Mouse (Mus musculus): Measurements from ENCODE around the gene Nckap5l.

The Nckap5l gene

DNA sequence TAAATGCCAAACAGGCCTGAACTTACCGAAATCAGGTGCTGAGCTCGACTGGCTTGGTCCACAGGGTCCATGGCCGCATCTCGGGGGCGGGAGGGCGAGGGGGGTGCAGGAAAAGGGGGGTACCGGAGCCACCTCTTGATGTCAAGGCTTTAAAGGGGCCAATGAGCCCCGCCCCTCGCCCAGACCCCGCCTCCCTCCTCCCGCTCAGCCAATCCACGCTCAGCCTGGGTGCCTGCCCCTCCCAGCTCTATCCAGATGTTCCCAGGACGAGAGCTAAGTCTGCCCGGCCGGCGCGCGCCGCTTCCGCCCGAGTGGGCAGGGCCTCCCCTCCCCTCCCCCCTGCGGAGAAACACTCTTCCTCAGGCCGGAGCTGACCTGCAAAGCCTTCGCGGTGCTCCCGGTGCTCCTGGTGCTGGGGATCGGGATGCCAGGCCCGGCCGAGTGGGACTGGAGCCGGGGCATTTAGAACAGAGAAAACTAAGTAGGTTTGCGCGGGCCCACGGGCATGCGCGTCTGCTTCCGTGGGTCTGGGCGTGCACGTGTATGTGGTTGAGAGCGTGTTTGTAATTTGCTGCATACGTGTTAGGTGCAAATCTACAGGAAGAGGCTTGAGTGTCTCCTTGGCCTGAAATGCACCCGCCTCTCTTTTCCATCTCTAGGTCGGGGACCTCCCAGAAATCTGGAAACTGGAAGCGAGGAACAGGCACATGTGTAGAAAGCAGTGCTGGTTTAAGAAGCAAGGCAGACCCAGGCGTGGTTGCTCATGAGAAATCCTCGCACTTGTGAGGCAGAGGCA is at the start of gene Nckap5l:
Nckap5l (minus strand) TSS at position 143 of the 796 bp plus-strand sequence.
- DNase-seq (ENCODE audit: low spot score in 2 of 2), result peak; percentile 88 to 90

DNA sequence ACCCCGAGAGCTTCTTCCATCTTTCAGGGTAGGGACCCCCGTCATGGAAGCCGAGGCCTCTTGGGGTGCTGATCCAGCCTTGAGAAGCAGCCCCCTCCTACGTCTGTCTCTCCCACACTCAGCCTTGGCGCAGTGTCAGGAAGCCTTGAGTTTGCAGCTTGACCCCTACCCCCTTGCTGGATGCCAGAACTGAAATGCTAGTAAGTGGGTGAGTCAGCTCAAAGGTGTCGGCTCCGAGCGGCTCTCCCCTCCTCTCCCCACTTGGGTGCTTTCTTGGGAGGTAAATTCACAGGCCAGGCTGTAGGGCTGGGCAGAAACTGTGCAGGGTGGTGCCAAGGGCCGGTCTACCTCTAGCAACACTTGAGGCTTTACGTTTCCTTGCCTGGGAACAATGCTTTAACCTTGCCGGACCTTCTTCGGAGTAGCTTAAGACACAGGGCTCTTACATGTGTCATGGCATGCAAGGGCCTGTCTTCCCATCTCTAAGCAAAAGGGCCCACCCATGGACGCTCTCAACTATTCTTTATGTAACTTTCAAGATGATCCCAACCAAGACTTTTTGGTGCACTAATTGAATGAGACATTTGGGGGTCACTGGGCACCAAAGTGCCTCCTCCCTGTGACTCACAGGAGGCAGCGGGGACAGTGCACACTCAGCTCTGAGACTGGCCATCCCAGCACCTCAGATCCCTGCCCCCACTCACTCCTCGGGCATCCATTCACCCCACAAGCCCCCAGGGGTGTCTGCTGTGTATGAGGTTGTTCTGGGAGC is 48.0 kb upstream of the Nckap5l start:
- no peak for DNase-seq (ENCODE audit: low spot score in 2 of 2)

DNA sequence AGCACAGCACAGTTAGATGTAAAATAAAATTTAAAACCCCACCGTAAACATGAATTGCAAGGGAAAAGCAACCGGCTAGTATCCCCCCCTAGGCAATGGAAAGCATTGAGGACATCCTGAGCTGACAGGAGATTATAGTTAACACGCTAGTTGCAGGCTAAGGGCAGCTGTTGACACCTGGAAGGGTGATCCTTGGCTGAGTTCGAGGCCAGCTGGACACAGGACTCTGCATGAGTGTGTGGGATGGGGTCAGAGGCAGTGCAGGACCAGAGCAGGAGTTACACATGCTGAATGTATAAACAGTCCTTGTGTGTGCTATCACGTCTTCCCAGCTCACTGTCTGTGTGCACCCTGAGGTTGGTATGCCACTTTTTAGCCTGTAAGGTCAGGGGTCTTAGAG is 45.7 kb upstream of the Nckap5l start:
- no peak for DNase-seq (ENCODE audit: low spot score in 2 of 2)

DNA sequence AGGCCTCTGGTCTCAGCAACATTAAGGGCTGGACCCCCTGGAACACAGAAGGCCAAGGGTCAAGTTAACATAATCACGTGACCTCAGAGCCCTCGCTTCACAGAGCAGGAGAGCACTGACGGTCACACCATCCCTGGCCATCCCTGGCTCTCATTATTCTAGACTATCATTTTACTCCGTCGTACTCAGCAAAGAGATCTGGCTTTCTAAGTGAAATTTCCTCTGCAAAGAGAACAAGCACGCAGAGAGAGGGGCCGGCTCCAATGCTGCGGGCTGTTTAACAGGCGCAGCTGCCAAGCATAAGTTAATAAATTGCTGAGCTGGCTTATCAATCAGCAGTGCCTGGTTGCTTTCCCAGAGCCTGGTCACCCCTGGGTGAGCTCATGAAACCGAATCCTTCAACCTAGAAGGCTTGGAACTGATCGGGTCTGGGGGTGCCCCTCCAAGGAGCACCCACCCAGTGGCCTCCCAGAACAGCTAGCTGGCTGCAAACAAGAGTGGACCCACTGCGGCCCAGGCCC is 44.8 kb upstream of the Nckap5l start:
- no peak for DNase-seq (ENCODE audit: low spot score in 2 of 2)

DNA sequence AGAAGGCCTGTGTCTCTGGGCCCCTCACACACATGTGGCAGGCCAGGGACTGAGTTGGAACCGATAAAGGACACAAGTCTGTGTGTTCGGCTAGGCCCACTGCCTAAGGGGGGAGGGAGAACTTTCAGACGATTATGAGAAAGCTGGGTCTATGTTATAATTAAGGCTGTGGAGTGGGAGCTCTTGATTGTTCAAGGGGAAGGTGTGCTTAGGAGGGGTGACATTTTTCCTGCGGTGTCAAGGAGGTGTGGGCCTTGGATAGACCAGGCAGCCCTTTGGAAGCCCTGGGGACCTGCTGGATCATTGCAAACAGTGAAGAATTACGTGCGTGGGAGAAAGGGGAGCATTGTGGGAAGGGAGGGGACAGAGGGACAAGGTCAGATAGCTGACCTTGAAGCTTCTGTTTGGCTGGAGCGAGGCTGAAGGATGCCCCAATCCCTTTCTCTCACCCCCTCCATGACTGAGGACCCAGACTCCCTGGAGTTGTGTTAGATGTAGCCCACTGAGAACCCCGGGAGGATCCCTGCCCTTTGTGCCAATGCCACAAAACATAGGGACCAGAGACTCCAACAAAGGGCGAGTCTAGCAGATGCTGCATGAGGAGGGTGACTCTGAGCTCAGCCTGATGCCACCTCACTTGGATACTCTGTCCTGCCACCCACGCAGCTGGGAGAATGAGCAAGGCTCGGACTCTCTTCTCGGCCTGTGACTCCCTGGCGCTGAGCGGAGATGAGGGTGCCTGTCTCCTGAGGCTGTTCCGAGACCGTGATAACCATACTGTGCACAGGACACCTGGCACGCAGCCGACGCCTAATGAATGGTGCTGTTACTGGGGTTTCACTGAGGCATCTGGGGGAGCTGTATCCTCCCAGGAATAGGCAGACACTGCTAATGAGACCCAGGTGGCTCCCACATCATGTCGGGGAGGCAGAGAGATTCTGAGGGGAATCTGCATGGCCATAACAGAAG is 44.0 kb upstream of the Nckap5l start:
- DNase-seq (ENCODE audit: low spot score in 2 of 2), result peak; percentile 33 to 44

DNA sequence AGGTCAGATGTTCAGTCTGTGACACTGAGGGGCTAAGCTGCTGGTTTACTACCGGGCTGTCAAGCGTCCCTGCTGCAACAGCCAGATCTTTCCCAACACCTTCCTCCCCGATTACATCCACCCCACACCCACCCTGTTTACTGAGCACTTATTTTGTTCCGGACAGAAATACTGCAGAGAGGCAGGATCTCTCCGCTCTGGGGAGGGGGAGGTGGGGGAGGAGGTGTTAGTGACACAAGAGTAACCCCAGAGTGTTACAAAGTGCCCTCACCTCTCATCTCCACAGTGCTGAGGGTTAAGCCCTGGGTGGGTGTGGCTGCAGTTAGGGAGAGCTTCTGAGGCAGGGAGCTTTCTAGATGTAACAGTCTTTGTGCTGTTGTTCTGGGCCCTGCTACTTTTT is 42.8 kb upstream of the Nckap5l start:
- no peak for DNase-seq (ENCODE audit: low spot score in 2 of 2)

DNA sequence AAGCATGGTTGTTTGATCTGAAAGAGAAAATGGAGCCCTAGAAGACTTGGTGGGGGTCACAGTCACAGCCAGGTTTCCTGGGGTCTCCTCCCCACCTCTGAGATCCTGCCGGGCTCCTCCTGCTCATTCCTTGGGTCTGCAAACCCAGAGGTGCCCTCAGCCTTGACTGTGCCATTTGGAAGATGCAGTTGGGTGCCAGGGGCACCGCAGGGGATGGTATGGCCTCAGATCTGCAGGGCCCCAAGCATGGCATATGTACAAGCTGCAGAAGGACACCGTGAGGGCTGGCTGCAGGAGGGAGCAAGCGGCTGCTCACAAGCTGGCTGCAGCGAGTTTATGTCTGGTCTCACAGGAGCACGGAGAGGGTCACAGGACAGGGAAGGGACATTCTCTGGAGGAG is 42.2 kb upstream of the Nckap5l start:
- DNase-seq (ENCODE audit: low spot score in 2 of 2), result no peak

DNA sequence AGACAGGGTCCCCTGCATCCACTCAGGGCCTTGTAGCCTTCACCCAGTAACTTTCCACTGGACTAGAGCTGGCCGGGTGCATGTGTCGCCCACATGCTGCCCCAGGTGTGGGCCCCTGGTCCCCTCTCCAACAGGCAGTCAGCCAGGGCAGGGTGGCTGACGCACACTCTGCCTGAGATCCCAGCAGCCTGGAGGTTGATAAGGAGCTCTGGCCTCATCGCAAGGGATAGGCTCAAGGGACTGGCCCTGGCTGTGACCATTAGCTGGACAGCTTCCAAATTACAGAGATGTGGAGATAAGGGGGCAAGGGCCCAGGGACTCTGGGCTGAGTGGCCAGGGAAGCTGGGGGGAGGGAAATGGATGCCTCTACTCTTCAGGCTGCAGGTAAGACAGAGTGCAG is 41.2 kb upstream of the Nckap5l start:
- no peak for DNase-seq (ENCODE audit: low spot score in 2 of 2)

DNA sequence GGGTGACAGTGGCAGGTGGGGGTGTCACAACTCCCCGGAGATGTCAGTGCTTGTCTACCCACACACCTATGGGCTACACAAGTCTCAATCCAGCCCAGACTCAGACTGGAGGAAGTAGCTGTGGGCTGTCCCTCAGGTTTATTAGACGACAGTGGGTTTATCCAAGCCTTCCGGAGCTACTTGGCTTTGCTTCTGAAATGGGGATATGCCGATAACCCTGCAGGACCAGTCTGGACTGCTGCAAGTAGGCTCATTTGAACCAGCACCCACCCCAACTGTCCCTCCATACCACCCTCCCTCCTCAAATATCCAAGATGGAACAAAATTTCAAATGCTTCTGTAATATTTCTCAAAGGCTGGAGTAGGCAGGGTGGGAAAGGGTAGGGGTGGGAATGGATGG is 40.8 kb upstream of the Nckap5l start:
- DNase-seq (ENCODE audit: low spot score in 2 of 2), result no peak

DNA sequence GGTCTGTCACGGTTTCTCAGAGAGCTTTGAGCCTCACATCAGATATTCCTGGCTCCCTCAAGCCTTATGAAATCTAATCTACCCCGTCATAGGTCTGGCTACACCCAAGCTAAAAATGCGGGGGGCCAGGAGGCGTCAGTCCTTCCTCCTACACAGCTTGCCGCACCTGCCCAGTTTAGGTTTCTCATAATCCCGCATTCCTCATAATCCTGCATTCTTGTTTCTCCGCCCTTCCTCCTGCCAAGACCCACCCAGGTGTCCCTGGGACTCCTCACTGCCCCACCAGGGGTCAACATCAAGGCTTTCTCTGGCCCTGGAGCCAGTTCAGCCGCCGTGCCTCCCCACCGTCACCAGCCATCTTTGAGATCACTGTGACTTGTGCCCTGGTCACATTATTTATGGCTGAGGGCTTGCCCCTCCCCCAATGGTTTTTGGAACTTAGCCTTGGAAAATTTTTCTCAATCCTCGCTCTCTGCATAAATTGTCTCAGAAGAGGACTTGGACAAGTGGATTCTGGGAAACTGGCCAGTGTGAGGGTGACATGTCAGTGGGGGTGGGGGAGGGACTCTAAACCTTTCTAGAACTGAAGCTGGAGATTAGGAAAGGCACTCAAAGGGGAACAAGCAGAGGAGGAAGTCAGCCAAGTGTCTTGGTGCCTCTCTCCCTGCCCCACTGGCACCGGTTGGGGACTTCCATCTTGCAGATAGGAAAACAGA is 40.1 kb upstream of the Nckap5l start:
- DNase-seq (ENCODE audit: low spot score in 2 of 2), result peak; percentile 44 to 45

DNA sequence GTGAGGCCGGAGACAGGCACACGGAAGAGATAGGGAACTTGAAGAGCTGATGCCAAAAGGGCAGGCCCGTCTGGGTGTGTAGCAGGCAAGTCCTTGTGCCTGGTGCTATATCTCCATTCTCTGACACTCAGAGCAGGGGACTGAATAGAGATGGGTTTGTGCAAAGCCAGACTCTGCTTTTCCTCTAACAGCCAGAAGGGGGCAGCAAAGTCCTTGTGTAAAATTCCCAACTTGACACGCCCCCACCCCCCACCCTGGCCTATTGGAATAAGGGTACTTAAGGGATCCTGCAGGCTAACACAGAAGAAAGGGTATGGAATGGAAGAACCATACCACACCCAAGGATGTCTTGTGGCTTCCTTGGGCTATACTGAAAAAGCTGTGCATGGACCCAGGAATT is 39.5 kb upstream of the Nckap5l start:
- peak in 1 of 2 experiments; percentile 48 for DNase-seq (ENCODE audit: low spot score in 2 of 2)

DNA sequence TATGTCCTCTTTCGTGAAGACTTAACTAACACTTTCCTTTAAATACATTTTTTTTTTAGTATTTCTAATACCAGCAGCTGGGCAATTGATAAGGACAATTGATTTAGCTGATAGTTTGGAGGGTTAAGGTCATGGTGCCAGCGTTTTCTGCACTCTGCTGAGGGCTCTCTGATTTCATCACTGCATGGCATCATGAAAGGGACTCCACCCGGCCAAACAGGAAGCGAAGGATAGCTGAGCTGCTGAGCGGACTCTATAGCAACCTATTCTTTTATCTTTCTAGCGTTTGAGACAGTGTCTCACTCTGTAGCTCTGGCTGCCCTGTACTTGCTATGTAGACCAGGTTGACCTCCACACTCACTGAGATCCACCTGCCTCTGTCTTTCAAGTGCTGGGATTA is 27.2 kb upstream of the Nckap5l start:
- DNase-seq (ENCODE audit: low spot score in 2 of 2), result no peak

DNA sequence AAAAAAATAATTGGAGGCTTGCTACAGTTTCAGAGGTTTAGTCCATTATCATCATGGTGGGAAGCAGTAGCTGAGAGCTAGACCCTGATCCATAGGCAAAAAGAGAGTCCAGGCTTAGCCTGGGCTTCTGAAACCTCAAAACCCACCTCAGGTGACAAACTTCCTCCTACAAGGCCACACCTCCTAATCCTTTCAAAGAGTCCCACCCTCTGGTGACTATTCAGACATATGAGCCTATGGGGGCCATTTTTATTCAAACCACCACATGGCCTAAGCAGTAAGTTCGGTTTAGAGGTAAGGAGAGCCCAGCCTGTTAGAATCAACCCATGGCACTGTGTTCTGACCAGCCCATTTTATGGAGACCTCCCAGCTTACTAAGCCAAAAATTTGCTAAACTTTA is 18.3 kb upstream of the Nckap5l start:
- no peak for DNase-seq (ENCODE audit: low spot score in 2 of 2)

DNA sequence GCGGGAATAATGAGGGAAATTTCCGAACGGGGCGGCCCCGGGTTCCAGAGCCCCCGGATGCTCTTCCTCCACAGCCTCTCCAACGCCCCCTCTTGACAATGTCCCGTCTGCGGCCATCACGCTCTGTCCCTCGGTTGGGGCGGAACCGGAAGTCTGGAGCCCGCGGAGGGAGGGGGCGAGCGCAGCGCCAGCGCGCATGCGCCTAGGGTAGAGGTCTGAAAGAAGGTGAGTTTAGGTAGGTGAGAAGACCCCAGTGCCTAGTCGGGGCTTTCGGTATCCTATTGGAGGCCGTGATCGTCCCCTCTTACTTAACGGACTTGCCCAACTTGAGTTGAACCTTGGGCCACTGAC is 17.0 kb upstream of the Nckap5l start, which contains the start of gene Bcdin3d:
Bcdin3d (minus strand) TSS at position 155 of the 351 bp plus-strand sequence.
- DNase-seq (ENCODE audit: low spot score in 2 of 2), result peak; percentile 78 to 85

DNA sequence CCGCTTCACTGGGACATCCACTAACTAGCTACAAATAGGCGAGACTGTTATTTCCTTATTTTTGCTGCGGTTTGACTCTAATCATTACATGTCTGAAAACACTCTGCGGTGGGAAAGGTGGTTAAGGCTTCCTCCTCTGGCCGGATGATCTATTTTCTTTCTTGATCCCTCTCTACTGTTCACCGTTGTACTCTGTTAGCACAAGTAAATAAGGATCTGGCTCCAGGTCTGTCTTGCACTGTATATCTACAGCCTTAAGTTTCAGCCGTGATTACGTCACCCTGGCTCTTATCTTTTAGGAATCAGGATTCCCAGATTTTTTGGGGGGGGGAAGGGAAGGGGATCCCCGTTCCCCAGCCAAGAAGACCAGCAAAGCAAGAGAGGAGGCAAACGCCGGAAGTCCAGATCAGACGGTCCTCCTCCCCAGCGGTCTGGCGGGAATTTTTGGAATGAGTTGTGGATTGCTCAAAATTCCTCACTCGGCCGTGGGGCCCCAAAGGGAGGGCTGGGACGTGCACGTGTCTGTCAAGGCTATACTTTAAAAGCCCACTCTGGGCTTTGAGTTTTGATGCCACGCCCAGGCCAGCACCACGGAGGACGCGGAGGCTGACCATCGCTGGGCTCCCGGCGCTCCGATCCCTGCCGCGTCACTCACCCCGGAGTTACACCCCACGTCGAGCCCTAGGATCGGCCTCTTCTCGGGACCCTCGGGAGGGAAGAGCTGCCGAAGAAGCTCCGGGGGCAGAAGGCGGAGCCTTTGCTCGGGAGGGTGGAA is 16.4 kb upstream of the Nckap5l start:
- DNase-seq (ENCODE audit: low spot score in 2 of 2), result peak in 1 of 2 experiments; percentile 58

DNA sequence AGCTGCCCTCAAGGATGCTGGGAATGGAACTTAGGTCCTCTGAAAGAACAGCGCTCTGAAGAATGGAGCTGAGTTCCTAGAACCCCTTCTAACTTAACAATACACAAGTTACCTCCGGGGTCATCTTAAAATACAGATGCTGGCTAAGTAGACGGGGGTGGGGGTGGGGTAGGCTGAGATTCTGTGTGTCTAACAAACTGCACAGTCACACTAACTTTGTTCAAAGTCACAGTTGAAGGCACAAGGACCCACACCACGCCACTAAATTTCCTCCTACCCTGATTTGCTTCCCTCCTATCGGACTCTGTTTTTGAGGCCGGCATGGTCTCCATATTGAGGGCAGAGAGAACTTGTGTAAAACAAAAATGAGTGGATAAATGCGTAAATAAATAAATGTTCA is 15.4 kb upstream of the Nckap5l start:
- DNase-seq (ENCODE audit: low spot score in 2 of 2), result no peak

DNA sequence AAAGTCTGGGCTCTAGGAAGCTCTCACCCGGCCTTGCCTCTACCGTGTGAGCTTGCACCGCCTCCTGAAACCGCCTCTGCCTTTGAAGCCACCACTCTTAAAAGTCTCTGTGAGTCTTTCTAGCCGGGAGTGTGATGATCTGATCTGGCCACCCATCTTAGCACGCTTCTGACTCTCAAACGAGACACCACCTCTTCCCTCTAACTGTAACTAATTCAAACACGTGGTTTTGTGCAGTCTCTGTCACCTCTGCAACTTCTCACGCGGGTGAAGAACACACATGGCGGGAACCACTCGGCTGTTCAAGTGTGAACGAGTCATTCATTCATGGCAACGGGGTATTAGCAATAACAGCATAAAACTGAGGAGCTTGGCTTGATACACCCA is 14.1 kb upstream of the Nckap5l start:
- DNase-seq (ENCODE audit: low spot score in 2 of 2), result no peak

DNA sequence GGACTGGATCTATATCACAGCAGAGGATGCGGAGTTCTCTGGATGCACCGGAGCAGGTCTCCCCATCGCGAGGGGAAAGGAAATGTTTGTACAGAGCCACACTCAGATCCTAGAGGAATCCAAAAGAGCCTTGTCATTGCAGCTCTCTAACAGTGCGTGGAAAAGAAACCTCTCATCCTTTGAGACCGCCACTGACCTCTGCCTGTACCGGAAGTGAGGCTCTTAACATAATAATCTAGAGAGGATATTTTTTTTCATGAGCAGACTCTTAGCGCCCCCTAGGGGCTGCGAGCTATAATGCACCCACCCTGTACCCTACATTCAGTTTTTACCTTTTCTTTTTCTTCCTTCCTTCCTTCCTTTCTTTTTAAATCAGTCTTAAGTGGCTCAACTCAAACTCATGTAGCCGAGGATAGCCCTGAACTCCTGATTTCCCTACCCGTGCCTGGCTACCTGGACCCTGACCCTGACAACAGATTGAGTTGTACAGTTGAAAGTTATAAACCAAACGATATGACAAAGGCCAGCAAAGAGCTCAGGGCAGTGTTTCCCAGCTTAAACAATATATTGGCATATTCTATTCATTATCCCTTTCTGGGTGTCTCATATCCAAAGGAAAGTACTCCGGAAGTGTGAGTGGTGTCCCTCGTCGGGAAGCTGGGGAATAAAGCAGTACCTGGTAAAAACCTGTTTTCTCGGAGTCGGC is 13.6 kb upstream of the Nckap5l start:
- DNase-seq (ENCODE audit: low spot score in 2 of 2), result no peak

DNA sequence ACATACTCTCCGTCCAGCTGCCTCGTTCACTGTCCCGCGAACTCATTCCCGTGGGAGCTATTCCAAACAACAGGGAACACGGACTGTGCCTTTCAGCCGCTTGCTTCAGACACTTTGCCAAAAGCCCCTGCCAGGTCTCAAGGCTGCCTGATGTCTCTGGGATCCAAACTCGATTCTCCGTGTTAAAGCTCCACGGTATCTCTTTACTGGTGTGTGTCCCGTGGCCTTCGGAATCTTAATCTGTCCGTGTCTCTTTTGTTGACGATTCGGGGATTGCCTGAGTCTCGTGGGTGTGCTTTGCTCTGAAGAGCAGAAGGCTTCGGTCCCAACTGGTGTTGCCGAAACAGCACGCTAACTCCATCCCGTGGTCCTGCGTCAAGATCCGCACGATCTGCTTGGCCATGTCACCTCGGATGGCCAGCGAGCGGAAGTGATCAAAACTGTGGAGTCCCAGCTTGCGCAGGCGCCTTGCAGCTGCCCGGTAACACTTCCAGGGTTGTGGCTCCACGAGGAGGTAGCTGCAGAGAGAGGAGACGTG is 12.7 kb upstream of the Nckap5l start:
- no peak for DNase-seq (ENCODE audit: low spot score in 2 of 2)

Measured in frontal cortex, postnatal 10 days (tissue).